Mouse (Mus musculus): ENCODE results near the gene Ptpre. TPM values are rescaled to one million over a fixed set of nuclear protein-coding genes. Genes with fewer than 3 reads are reported as not detected.

Gene Ptpre
- total and polyA plus RNA-seq, 3 experiments: 2.3 to 6.9 (median 3.7) TPM

DNA sequence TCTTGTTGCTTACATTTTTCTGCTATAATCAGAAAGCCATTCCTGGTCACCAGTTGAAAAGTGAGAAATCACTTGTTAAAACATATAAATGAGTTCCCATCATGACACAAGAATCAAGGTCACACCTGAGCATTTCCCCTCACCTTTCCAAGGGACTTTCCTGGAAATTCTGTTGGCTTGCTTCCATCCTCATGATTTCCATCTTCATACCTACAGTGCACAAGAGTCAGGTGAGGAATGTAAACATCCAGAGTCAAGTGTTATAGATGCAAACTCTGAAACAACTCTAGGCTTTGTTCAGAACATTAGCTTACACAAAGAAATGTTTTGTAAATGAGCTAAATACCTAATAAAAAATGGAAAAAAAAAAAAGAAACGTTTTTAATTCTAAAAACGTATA lies 173.4 kb downstream of the Ptpre start:
- dilution Hi-C loops (cut with MboI; ENCODE audit: extremely low pct_ligation_motif_present, extremely low pct_unique_long_range_greater_than_20kb, low sequenced_read_pairs) (no loop called here), in situ Hi-C loops (cut with MboI; ENCODE audit: low pct_ligation_motif_present, low pct_unique_long_range_greater_than_20kb, low sequenced_read_pairs) (no loop called here)
- Histone ChIP-seq H3K79me2 (replicated peaks; ENCODE audit: control insufficient read depth, extremely low read depth, insufficient read depth, poor library complexity, severe bottlenecking) (peaks cover 85% of the 10 kb centered on the region), H3K36me3 (replicated peaks in 1 of 2; ENCODE audit: control insufficient read depth in 1 of 2, insufficient read depth in 1 of 2, low read length in 1 of 2) (peaks cover 43 to 61% of the 10 kb centered on the region in 2 experiments), H3K4me1 (ENCODE audit: control insufficient read depth in 1 of 2, insufficient read depth in 2 of 2) (peaks cover 0 to 21% of the 10 kb centered on the region in 2 experiments; a peak in 3 of 4 replicates), H3K4me2 (ENCODE audit: insufficient read depth, low read depth, poor library complexity, severe bottlenecking) (no peak overlapping the region; the same call in 1 of the 2 replicates), H3K27me3 (replicated peaks) (no peaks in the 10 kb centered on the region), H3K9ac (ENCODE audit: insufficient read depth, low read depth) (no peak overlapping the region), H3K9me3 (replicated peaks; ENCODE audit: low read length) (no peaks in the 10 kb centered on the region), H3K27ac (ENCODE audit: insufficient read depth, low read depth) (no peak overlapping the region), H3K4me3 (replicated peaks in 1 of 3; ENCODE audit: low read depth in 2 of 3, low read length in 2 of 3, poor library complexity in 1 of 3) (no peak overlapping the region)
- DNase-seq (ENCODE audit: extremely low read depth): no peak
- TF ChIP-seq GABPA (IDR thresholded peaks at IDR 0.05; ENCODE audit: insufficient replicate concordance, low read depth, low read length): no peak
- no peak for TF ChIP-seq MYC (IDR thresholded peaks at IDR 0.05; ENCODE audit: low read depth, low read length)
- no peak for TF ChIP-seq NRF1 (IDR thresholded peaks at IDR 0.05; ENCODE audit: low read depth, low read length)
- no peak for TF ChIP-seq BHLHE40 (IDR thresholded peaks at IDR 0.05; ENCODE audit: low read depth, low read length)
- TF ChIP-seq KAT2A (IDR thresholded peaks at IDR 0.05; ENCODE audit: insufficient replicate concordance, low read length): no peak
- TF ChIP-seq UBTF (IDR thresholded peaks at IDR 0.05; ENCODE audit: low read depth, low read length): no peak
- TF ChIP-seq ETS1 (conservative IDR thresholded peaks at IDR 0.05; ENCODE audit: low read depth, low read length): no peak

DNA sequence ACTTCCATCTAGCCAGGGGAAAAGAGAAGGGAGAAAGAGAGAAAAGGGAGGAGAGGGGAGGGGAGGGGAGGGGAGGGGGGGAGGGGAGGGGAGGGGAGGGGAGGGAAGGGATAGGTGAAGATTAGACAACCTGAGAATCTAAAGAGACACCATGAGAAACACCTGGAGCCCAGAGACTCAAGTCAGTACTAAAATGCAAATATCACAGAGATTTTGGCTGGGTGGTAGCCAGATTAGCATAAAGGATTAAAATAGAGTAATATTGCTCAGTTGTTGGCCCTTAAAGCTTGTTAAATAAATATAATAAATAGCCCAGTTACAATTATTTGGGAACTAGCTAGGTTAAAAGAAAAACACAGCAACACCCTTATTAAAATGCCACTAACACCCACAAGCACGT lies 175.3 kb downstream of the Ptpre start:
- in situ Hi-C loops (cut with MboI; ENCODE audit: low pct_ligation_motif_present, low pct_unique_long_range_greater_than_20kb, low sequenced_read_pairs) (no loop called here), dilution Hi-C loops (cut with MboI; ENCODE audit: extremely low pct_ligation_motif_present, extremely low pct_unique_long_range_greater_than_20kb, low sequenced_read_pairs) (no loop called here)
- no peak for DNase-seq (ENCODE audit: extremely low read depth)
- H3K9me3 ChIP-seq (replicated peaks; ENCODE audit: low read length): no peaks in the 10 kb centered on the region
- H3K79me2 ChIP-seq (replicated peaks; ENCODE audit: control insufficient read depth, extremely low read depth, insufficient read depth, poor library complexity, severe bottlenecking): peaks cover 77% of the 10 kb centered on the region
- peak overlapping the region; percentile 80 for H3K9ac ChIP-seq (ENCODE audit: insufficient read depth, low read depth)
- H3K4me3 ChIP-seq (replicated peaks in 1 of 3; ENCODE audit: low read depth in 2 of 3, low read length in 2 of 3, poor library complexity in 1 of 3): peak overlapping the region; percentile 64 to 94 (median 92)
- H3K27me3 ChIP-seq (replicated peaks): no peaks in the 10 kb centered on the region
- H3K4me2 ChIP-seq (ENCODE audit: insufficient read depth, low read depth, poor library complexity, severe bottlenecking): peak overlapping the region; percentile 80
- H3K27ac ChIP-seq (ENCODE audit: insufficient read depth, low read depth): peak overlapping the region; percentile 60
- H3K36me3 ChIP-seq (replicated peaks in 1 of 2; ENCODE audit: control insufficient read depth in 1 of 2, insufficient read depth in 1 of 2, low read length in 1 of 2): peaks cover 27 to 42% of the 10 kb centered on the region in 2 experiments
- peaks cover 0 to 28% of the 10 kb centered on the region in 2 experiments; a peak in 3 of 4 replicates for H3K4me1 ChIP-seq (ENCODE audit: control insufficient read depth in 1 of 2, insufficient read depth in 2 of 2)
- TF ChIP-seq USF1 (IDR thresholded peaks at IDR 0.05; ENCODE audit: low read depth, low read length): no peak
- TF ChIP-seq ZKSCAN1 (IDR thresholded peaks at IDR 0.05; ENCODE audit: borderline replicate concordance, low read depth, low read length): no peak
- no peak for TF ChIP-seq BHLHE40 (IDR thresholded peaks at IDR 0.05; ENCODE audit: low read depth, low read length)
- TF ChIP-seq POLR2AphosphoS2 (IDR thresholded peaks at IDR 0.05; ENCODE audit: low read depth, low read length): no peak
- TF ChIP-seq ETS1 (conservative IDR thresholded peaks at IDR 0.05; ENCODE audit: low read depth, low read length): 0 out of 2 replicates have a peak, but pooled peaks have one; percentile 38
- no peak for TF ChIP-seq RCOR1 (conservative IDR thresholded peaks at IDR 0.05; ENCODE audit: low read depth, low read length)
- TF ChIP-seq RAD21 (IDR thresholded peaks at IDR 0.05; ENCODE audit: low read depth, low read length): no peak
- 0 out of 2 replicates have a peak, but pooled peaks have one; percentile 10 for TF ChIP-seq TBP (conservative IDR thresholded peaks at IDR 0.05; ENCODE audit: low read depth, low read length)
- TF ChIP-seq E2F4 (IDR thresholded peaks at IDR 0.05; ENCODE audit: insufficient replicate concordance, low read depth, low read length): no peak
- no peak for TF ChIP-seq ZC3H11A (IDR thresholded peaks at IDR 0.05; ENCODE audit: low read depth, low read length)
- TF ChIP-seq EP300 (IDR thresholded peaks at IDR 0.05; ENCODE audit: low read length): peak; percentile 75
- no peak for TF ChIP-seq MAZ (IDR thresholded peaks at IDR 0.05; ENCODE audit: low read depth, low read length)
- TF ChIP-seq SMC3 (IDR thresholded peaks at IDR 0.05; ENCODE audit: low read depth, low read length): no peak
- TF ChIP-seq PAX5 (IDR thresholded peaks at IDR 0.05; ENCODE audit: low read length): no peak
- no peak for TF ChIP-seq CTCF (conservative IDR thresholded peaks at IDR 0.05 in 1 of 2, IDR thresholded peaks at IDR 0.05 in 1 of 2; ENCODE audit: low read depth in 2 of 2, low read length in 2 of 2)
- TF ChIP-seq NRF1 (IDR thresholded peaks at IDR 0.05; ENCODE audit: low read depth, low read length): no peak
- no peak for TF ChIP-seq NELFE (IDR thresholded peaks at IDR 0.05; ENCODE audit: low read depth, low read length)
- TF ChIP-seq SIN3A (IDR thresholded peaks at IDR 0.05; ENCODE audit: low read length): no peak
- TF ChIP-seq GABPA (IDR thresholded peaks at IDR 0.05; ENCODE audit: insufficient replicate concordance, low read depth, low read length): no peak
- no peak for TF ChIP-seq UBTF (IDR thresholded peaks at IDR 0.05; ENCODE audit: low read depth, low read length)
- no peak for TF ChIP-seq MXI1 (IDR thresholded peaks at IDR 0.05; ENCODE audit: low read depth, low read length)
- no peak for TF ChIP-seq MYC (IDR thresholded peaks at IDR 0.05; ENCODE audit: low read depth, low read length)
- no peak for TF ChIP-seq POLR2A (IDR thresholded peaks at IDR 0.05; ENCODE audit: low read depth, low read length)
- no peak for TF ChIP-seq CHD2 (IDR thresholded peaks at IDR 0.05; ENCODE audit: low read length)
- no peak for TF ChIP-seq USF2 (conservative IDR thresholded peaks at IDR 0.05; ENCODE audit: low read depth, low read length)
- peak; percentile 67; the same call in 1 of the 2 replicates for TF ChIP-seq IRF4 (IDR thresholded peaks at IDR 0.05; ENCODE audit: low read depth, low read length)
- peak; percentile 35; the same call in 1 of the 2 replicates for TF ChIP-seq JUN (IDR thresholded peaks at IDR 0.05; ENCODE audit: insufficient read depth, low read depth, low read length)
- TF ChIP-seq ZMIZ1 (IDR thresholded peaks at IDR 0.05; ENCODE audit: low read depth, low read length): no peak
- TF ChIP-seq JUND (conservative IDR thresholded peaks at IDR 0.05; ENCODE audit: low read depth, low read length): peak; percentile 50; the same call in 1 of the 2 replicates
- TF ChIP-seq KAT2A (IDR thresholded peaks at IDR 0.05; ENCODE audit: insufficient replicate concordance, low read length): no peak
- no peak for TF ChIP-seq ZNF384 (IDR thresholded peaks at IDR 0.05; ENCODE audit: low read depth, low read length)
- TF ChIP-seq MAX (IDR thresholded peaks at IDR 0.05; ENCODE audit: low read length): no peak
